Mouse (Mus musculus) right cerebral cortex, adult 18-20 months (tissue): Measurements from ENCODE around the gene Cd163.
"Not testable (repeated sequence)": the region's sequence is repeated elsewhere in the genome, so short reads cannot be mapped to it uniquely, and the experiment has no call there.

ENCODE experiments used
- DNase-seq: peaks from one replicate; pipeline ENCODE4 v3.0.0; 2022; ENCODE audit warnings: mixed read lengths

Cd163 gene

GRCm38 (mm10) chr6:124304356-124304755 lies at the start of gene Cd163:
TSS of gene Cd163 (plus strand) at chr6:124304656.
- no peak for DNase-seq

GRCm38 (mm10) chr6:124255721-124256470 lies 48.6 kb upstream of the Cd163 start:
- no peak for DNase-seq

GRCm38 (mm10) chr6:124260198-124260931 lies 44.1 kb upstream of the Cd163 start:
- peak; percentile 52 for DNase-seq

GRCm38 (mm10) chr6:124262696-124263095 lies 41.8 kb upstream of the Cd163 start:
- DNase-seq, result peak; percentile 56

- DNase-seq, result no peak
Observed at GRCm38 (mm10) chr6:124273231-124273880, 31.1 kb upstream of the Cd163 start.

- DNase-seq, result no peak
Observed at GRCm38 (mm10) chr6:124277641-124278040, 26.8 kb upstream of the Cd163 start.

- DNase-seq, result no peak
Observed at GRCm38 (mm10) chr6:124278291-124278690, 26.2 kb upstream of the Cd163 start.

- DNase-seq, result no peak
Observed at GRCm38 (mm10) chr6:124282731-124283130, 21.7 kb upstream of the Cd163 start.

GRCm38 (mm10) chr6:124297378-124297777 lies 7.1 kb upstream of the Cd163 start:
- not testable (repeated sequence) for DNase-seq

- no peak for DNase-seq
Observed at GRCm38 (mm10) chr6:124301447-124302192, 2.8 kb upstream of the Cd163 start.

GRCm38 (mm10) chr6:124308935-124309334 lies 4.5 kb downstream of the Cd163 start:
- no peak for DNase-seq

- peak; percentile 7 for DNase-seq
Observed at GRCm38 (mm10) chr6:124312292-124312691, 7.8 kb downstream of the Cd163 start.

GRCm38 (mm10) chr6:124320371-124320770 lies 15.9 kb downstream of the Cd163 start:
- no peak for DNase-seq

- DNase-seq, result peak; percentile 82
Observed at GRCm38 (mm10) chr6:124321481-124322475, 17.3 kb downstream of the Cd163 start.

- peak; percentile 81 for DNase-seq
Observed at GRCm38 (mm10) chr6:124328394-124328991, 24.0 kb downstream of the Cd163 start.

- DNase-seq, result no peak
Observed at GRCm38 (mm10) chr6:124329622-124330021, 25.2 kb downstream of the Cd163 start.

- DNase-seq, result peak; percentile 56
Observed at GRCm38 (mm10) chr6:124345096-124345495, 40.6 kb downstream of the Cd163 start.

GRCm38 (mm10) chr6:124346613-124347012 lies 42.2 kb downstream of the Cd163 start:
- no peak for DNase-seq

GRCm38 (mm10) chr6:124353246-124353645 lies 48.8 kb downstream of the Cd163 start:
- DNase-seq, result no peak

GRCm38 (mm10) chr6:124358953-124359352 lies 54.5 kb downstream of the Cd163 start:
- DNase-seq, result no peak

- DNase-seq, result no peak
Observed at GRCm38 (mm10) chr6:124360549-124360948, 56.1 kb downstream of the Cd163 start.
